Mouse (Mus musculus) Muller cell, postnatal 12 days (primary cell): Measurements from ENCODE around the gene Olfr698.
"Not testable (repeated sequence)": the region's sequence is repeated elsewhere in the genome, so short reads cannot be mapped to it uniquely, and the experiment has no call there.

ENCODE experiments used
- DNase-seq: peaks from one replicate; pipeline ENCODE4 v3.0.0-alpha.2; 2015; ENCODE audit errors: inconsistent ontology term

The Olfr698 gene

GRCm38 (mm10) chr7:106755297-106755696 is at the start of gene Olfr698:
Gene Olfr698, minus strand, starts transcription at chr7:106755397.
- DNase-seq: no peak

GRCm38 (mm10) chr7:106793098-106793497 is 37.9 kb upstream of the Olfr698 start, which contains the start of gene Olfr699:
Gene Olfr699, minus strand, starts transcription at chr7:106793198.
- no peak for DNase-seq

GRCm38 (mm10) chr7:106788330-106788729 is 33.1 kb upstream of the Olfr698 start:
- DNase-seq: no peak

- DNase-seq: not testable (repeated sequence)
Measured at GRCm38 (mm10) chr7:106761008-106761407, 5.8 kb upstream of the Olfr698 start.

GRCm38 (mm10) chr7:106758800-106759199 is 3.6 kb upstream of the Olfr698 start:
- DNase-seq: no peak

- no peak for DNase-seq
Measured at GRCm38 (mm10) chr7:106745811-106746210, 9.4 kb downstream of the Olfr698 start.

- no peak for DNase-seq
Measured at GRCm38 (mm10) chr7:106742343-106742742, 12.9 kb downstream of the Olfr698 start, which contains the start of gene Olfr697. Gene Olfr697, minus strand, starts transcription at chr7:106742443.

- DNase-seq: no peak
Measured at GRCm38 (mm10) chr7:106737028-106737427, 18.2 kb downstream of the Olfr698 start.

- no peak for DNase-seq
Measured at GRCm38 (mm10) chr7:106733717-106734116, 21.5 kb downstream of the Olfr698 start.

GRCm38 (mm10) chr7:106725654-106726053 is 29.5 kb downstream of the Olfr698 start:
- not testable (repeated sequence) for DNase-seq

GRCm38 (mm10) chr7:106716296-106716695 is 38.9 kb downstream of the Olfr698 start, which contains the start of gene Olfr695:
Gene Olfr695, minus strand, starts transcription at chr7:106716396.
- no peak for DNase-seq

- no peak for DNase-seq
Measured at GRCm38 (mm10) chr7:106711463-106711862, 43.7 kb downstream of the Olfr698 start.

- not testable (repeated sequence) for DNase-seq
Measured at GRCm38 (mm10) chr7:106707705-106708104, 47.5 kb downstream of the Olfr698 start.
